Mouse (Mus musculus): ENCODE measurements at regions not wholly inside any gene's neighbourhood (a gene's known extent, or its start where the extent isn't known, plus 50 kb on each side); places are given as distances from the start of the nearest gene placed in this dataset.

DNA sequence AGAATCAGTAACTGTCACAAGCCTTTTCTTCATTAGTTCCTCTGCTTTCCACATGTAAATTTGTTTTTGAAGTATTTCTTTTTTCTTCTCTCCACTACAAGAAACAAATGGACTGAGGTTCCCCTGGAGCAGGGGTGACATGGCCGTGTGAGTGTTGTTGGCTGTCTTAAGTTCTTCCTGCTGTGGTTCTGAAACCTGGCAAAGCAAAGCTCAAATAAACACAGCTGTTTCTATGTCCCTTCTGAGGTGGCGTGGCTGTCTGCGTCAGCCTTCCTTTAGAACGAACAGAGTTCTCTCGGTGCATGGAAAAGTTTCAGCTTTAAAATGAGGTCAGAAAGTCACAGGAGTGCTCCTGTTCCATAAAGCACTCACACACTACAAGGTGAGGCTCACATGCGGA is 354.3 kb downstream of the Bmp2 start:
- Histone ChIP-seq H3K27ac (ENCODE audit: low read depth, low read length) (no peak overlapping the region), H3K36me3 (ENCODE audit: control insufficient read depth, insufficient read depth, low read length) (no peaks in the 10 kb centered on the region), H3K4me1 (ENCODE audit: control insufficient read depth, insufficient read depth, low read length) (no peaks in the 10 kb centered on the region), H3K27me3 (ENCODE audit: control insufficient read depth, insufficient read depth, low read length) (no peaks in the 10 kb centered on the region), H3K4me2 (no peak overlapping the region), H3K4me3 (ENCODE audit: low read depth, low read length) (no peak overlapping the region), H3K9me3 (ENCODE audit: control insufficient read depth, low read length) (no peaks in the 10 kb centered on the region), H3K9ac (ENCODE audit: low read length) (no peak overlapping the region)
- WGBS: 77% methylated on average over 6 of the region's 6 CpGs
- DNase-seq (ENCODE audit: low spot score, missing footprints) (no peak), ATAC-seq (ENCODE audit: low FRiP score) (no peak)
